Mouse (Mus musculus) adrenal gland, postnatal 36 days (tissue): ENCODE data around the gene Pdgfb. TPM values are rescaled to one million over a fixed set of nuclear protein-coding genes. Genes with fewer than 3 reads are reported as not detected.
A peak's percentile ranks its signal among the peaks of the same experiment; 100 is the strongest.

Experiments used
- DNase-seq, 2 experiments: peaks; one replicate each; pipeline ENCODE4 v3.0.0; 2021; ENCODE audit warnings: mixed read lengths in 1 of 2
- total RNA-seq, 2 experiments: library from RNA; stranded (reverse); gene quantifications; 2 replicates each; pipeline ENCODE4 v1.2.3; 2021

Pdgfb gene
- total RNA-seq, 2 experiments from 2014 or later: 31.7 to 39.4 TPM

DNA sequence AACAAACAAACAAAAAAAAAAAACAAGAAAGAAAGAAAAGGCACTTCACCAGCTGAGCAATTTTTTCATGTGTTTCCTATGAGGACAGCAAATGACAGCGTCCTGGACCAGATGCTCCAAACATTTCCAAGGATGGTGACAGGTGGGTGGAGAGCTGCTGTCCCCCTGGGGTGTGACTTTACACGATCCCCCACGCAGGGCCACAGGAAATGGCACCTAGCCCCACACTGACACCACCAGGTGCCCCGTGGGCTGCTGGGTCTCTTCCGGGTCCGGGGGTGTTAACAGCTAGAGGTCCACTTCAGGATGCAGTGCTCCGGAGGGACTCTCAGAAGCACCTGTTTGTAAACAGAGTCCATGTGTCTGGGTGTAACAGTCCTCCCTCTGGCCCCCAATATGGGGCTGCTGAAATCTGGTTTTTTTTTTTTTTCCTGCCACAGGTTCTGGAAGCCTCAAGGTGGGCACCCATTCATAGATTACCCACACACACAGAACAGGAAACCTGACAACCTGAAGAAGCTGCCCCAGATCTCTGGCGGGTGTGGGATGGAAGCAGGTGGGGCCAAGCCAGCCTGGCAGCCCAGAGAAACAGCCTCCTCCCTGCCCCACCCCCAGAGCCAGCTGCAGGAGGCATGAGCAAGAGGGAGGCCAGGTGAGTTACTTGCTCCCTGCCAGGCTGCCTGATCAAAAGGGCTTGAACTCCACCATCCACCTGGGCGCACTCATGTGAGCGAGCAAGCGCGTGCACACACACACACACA, 5.2 kb downstream of the Pdgfb start:
- DNase-seq: no peak

DNA sequence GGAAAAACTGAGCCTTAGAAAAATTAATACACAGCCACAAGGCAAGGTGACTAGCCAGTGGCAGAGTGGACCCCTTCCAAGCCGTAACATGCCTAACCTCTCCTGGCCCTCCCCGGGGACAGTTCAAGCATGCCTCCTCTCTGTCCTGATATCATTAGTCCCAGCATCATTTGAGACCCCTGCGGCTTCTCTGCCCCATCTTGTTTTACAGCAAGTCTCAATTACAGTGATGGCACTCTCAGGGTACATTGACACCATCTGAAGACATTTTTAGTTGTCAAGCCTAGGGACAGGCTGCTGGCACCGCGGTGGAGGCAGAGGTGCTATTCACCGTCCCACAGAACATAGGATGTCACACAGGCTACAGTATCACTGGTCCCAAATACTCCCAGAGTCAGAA, 6.3 kb downstream of the Pdgfb start:
- no peak for DNase-seq

DNA sequence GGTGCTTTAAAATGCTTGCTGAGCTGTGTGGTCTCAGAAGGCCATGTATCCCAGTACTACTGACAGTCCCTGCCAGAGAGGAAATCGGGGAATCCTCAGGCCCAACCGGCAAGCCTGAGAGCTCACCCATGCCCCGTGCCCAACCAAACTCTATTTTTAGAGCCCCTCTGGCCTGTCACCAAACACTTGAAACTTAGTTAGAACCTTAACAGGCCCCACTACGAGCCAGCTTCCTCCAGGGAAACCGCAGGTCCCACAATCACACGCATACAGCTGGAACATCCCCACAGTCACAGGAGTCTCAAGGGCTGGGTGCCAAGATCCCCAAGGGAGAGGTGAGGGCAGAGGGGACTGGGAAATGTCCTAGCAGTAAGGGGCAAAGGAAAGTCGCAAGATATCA, 8.6 kb downstream of the Pdgfb start:
- no peak for DNase-seq

- no peak for DNase-seq
Measured at GRCm38 (mm10) chr15:80005436-80005835, 9.3 kb downstream of the Pdgfb start.

GRCm38 (mm10) chr15:80004644-80005340, 10.0 kb downstream of the Pdgfb start:
- DNase-seq: peak in 1 of 2 experiments; percentile 48

DNA sequence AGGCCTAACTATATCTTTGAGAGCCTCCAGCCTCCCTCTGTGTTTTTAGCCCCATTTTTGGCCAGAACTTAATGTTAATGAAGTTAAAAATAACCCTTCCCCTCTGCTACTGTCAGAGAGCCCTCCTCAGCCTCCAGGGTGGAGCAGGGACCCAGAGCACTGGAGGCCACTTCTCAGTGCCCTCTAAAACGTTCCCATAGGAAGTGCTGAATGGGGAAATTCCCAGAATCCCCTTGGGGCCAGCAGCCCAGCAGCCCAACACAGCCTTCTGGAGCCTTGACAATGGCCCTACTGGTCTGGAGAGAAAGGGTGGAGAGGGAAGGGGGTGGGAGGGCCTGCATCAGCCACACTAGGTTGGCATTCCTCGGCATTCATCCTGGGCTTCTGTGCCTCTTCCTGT, 11.2 kb downstream of the Pdgfb start:
- no peak for DNase-seq

DNA sequence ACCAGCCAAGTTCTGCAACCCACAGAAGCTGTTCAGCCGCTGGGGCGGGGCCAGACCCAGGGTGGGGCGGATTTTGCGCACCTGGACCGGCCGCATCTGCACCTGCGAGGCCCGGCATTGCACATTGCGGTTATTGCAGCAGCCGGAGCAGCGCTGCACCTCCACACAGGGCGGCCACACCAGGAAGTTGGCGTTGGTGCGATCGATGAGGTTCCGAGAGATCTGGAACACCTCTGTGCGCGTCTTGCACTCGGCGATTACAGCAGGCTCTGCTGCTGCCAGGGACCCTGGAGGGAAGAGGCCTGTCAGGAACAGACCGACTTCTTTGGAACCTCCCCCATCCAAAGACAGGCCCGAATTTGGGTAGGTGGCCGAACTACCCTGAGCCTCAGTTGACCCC, 13.2 kb downstream of the Pdgfb start:
- DNase-seq: no peak

DNA sequence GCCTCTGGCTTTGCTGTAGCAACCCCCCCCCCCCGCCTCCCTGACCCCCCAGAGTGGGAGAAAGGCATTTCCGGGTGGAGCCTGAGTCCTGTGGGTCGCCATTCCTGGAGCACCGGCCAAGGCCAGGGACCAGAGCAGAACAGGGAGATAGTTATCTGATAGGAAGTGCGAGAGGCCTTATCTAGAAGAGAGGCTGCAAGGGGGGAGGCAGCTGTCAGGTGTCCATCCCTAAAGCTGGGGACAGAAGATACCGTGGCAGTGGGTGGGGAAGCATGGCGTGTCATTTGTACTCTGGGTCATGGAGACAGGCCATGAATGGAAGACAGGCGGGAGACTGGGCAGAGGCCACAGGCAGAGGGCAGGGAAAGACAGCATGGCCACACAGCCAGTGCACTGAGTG, 14.1 kb downstream of the Pdgfb start:
- peak; percentile 31 to 43 for DNase-seq

DNA sequence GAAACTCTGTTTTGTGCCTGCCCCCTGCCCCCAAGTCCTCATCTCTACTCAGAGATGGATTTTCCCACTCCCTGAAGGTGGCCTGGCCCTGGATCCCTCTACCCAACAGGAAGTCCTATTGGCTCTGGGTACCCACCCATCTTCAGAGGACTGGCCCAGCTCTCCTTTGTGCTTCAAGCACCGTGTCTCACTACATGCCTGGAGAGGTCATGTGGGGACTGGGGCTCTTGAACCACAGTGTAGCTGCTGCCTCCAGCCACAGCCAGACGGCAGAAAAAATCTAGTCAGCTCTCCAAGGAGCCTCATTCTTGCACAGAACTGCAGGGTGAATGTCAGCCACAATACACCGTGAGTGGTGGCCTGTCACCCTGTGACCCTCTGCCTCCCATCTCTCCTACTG, 16.8 kb downstream of the Pdgfb start:
- no peak for DNase-seq

- DNase-seq: no peak
Measured at GRCm38 (mm10) chr15:79996781-79997180, 18.0 kb downstream of the Pdgfb start.

- no peak for DNase-seq
Measured at GRCm38 (mm10) chr15:79995552-79995951, 19.2 kb downstream of the Pdgfb start.

DNA sequence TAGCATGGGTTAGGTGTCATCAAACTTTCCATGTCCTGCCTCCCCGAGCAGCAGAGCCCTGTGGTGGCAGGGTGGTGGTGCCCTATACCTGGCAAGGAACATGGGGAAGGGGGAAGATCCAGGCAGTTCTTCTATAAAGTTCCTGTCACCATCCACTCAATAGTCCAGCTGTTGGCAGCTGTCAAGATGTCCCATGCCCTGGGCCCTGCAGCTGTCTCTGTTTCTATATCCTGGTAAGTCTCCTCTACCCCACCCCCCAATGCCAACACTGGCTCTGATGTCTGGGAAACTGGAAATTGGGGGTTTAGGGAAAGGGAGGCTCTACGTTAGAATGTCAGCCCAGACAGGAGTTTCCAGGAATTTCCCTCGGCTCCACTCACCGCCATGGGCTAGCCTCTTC, 20.2 kb downstream of the Pdgfb start:
- DNase-seq: no peak

DNA sequence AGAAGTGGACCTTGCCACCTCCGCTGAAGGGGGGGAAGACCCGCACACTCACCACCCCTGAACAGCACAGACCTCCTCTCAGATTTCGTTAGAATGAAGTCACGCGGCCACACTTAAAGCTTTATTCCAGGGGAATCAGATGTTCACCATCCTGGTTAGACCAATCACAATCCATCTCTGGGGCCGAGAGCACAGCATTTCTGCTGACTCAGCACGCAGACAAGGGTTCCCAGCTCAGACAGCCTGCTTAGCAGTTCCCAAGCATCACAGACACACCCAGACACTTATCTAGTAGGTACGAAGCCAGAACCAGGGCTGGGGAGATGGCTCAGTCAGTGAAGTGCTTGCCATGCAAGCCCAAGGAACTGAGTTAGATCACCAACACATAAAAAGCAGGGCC, 28.6 kb downstream of the Pdgfb start:
- DNase-seq: no peak

- no peak for DNase-seq
Measured at GRCm38 (mm10) chr15:79985471-79985870, 29.3 kb downstream of the Pdgfb start.

DNA sequence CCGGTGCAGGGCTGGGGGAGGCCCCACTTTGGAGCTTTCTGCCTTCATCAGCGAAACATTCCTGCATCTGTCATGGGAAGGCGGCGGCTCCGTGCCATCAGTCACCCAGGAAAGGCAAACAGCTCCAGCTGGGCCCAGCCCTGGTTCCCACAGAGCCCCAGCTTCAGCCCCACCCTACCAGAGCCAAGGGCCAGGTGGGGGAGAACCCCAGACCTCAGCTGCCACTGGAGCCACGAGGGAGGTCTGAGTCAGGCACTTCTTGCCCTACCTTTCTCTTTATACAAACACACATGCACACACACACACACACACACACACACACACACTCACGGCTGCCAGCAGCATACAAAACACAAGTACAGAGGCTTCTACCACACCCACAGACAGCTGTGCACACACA, 30.6 kb downstream of the Pdgfb start:
- no peak for DNase-seq

GRCm38 (mm10) chr15:79980716-79981115, 34.1 kb downstream of the Pdgfb start:
- no peak for DNase-seq

DNA sequence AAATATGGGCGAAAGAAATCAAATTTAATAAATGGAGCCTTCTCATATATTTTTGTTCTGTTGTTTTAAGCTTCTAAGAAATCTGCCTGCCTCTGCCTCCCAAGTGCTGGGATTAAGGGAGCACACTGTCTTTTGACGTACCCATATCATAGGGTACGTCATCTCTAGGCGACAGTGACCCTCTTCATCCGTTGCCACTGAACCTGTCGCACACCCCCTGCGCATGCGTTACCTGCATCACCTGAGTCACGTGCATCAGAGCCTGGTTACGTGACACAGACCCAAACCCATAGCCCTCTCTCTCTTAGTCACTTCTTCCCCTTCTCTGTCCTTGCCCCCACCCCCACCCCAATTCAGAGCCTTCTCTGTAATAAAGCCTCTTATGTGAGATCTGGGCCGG, 42.6 kb downstream of the Pdgfb start:
- no peak for DNase-seq

- DNase-seq: no peak
Measured at GRCm38 (mm10) chr15:79970940-79971339, 43.8 kb downstream of the Pdgfb start, which contains the start of gene Cbx7. TSS of gene Cbx7 (minus strand) at chr15:79971119.

- no peak for DNase-seq
Measured at GRCm38 (mm10) chr15:79970491-79970890, 44.3 kb downstream of the Pdgfb start.

DNA sequence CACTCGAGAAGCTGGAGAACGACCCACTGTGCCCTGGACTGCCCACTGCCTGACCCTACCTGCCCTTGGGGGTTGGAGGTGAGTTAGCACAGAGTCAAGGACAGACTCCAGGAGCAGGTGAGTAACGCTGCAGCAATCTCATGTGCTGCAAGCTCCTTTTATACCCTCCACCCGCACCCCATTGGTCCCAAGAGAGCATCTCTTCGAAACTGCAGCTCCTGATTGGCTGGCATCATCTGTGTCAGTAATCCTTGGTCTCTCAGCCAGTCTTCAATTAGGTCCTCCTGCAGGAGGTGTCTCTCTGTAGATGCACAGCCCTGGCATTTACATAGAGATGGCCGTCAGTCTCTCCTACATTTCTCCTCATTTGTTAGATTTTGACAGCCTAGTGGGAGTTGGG, 47.4 kb downstream of the Pdgfb start:
- no peak for DNase-seq

DNA sequence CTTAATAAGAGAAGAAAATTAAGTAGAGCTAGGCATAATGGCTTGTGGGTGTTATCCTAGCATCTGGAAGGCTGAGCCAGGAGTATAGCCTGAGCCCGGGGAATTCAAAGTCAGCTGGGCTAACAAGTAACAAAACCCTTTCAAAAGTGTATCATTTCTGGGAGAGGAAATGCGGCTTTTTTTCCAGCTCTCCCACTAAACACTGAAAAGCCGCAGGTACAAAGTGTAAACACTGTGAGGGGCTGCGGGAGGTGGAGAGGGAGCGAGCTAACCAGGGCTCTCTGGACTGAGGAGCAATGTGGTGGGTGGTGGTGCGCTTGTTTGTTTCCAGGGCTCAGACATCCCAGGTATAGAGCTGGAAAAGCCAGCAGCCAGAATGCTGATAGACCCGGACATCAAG, 50.4 kb downstream of the Pdgfb start:
- DNase-seq: no peak

DNA sequence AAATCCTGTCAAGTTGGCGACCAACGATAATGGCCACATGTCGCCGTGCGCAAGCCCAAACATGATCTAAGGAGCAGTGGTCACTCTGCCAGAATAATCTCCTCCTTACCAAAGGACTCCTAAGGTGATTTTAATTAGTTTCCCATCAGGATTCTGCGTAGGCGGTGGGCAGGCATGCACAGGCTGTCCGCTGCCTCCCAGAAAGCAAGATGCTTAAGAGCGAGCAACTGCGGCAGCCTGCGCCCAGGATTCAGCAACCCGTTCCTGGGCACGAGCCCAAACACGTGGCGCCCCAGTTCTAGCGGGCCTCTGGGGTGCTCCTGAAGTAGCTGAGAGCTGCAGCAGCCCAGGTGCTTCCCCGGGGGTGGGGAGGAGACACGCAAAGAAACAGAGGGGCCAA, 52.1 kb downstream of the Pdgfb start:
- no peak for DNase-seq

- no peak for DNase-seq
Measured at GRCm38 (mm10) chr15:79961366-79961921, 53.3 kb downstream of the Pdgfb start.

DNA sequence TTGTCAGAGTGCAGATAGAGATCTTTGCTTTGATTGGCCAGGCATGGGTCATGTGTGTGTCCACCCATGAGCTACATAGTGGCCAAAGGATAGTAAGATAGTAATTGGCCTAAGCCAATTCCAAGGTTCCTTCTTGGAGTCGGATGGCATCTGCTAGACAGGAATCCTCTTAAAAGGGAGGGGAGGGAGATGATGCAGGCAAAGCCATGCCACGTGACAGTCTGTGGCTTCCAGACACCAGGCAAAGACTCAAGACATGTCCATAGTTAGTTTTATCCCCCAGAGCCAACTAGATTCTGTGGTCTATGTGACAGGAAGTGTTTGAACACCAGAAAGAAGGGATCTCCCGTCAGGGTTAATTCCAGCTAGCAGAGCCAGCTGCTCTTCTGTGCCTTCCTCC, 56.4 kb downstream of the Pdgfb start:
- DNase-seq: no peak
